Mouse (Mus musculus) heart, embryonic 12.5 days (tissue): ENCODE measurements around the gene Nbea. TPM values are rescaled to one million over a fixed set of nuclear protein-coding genes. Genes with fewer than 3 reads are reported as not detected.

ENCODE experiments used
- ATAC-seq: fragments of 200-750 bp; cut with Nextera tagmentation; 2 replicates; pipeline ENCODE4 v1.8.0; 2017; ENCODE audit warnings: moderate TSS enrichment, moderate library complexity; ENCODE audit not compliant: insufficient number of reproducible peaks, low FRiP score
- H3K27ac ChIP-seq: fragments of 300-500 bp; sonication (generic); 2 replicates; pipeline ENCODE4 v1.5.1; 2016; ENCODE audit warnings: mild to moderate bottlenecking, moderate library complexity; ENCODE audit not compliant: poor library complexity, severe bottlenecking
- H3K27me3 ChIP-seq: fragments of 300-500 bp; sonication (generic); replicated peaks from 2 replicates; pipeline ENCODE4 v1.6.1; 2016; ENCODE audit warnings: mild to moderate bottlenecking, moderate library complexity
- H3K36me3 ChIP-seq: fragments of 300-500 bp; sonication (generic); 2 replicates; pipeline ENCODE4 v1.6.1; 2016; ENCODE audit warnings: mild to moderate bottlenecking, moderate library complexity
- H3K4me1 ChIP-seq: fragments of 300-500 bp; sonication (generic); replicated peaks from 2 replicates; pipeline ENCODE4 v1.6.1; 2016; ENCODE audit warnings: mild to moderate bottlenecking
- H3K4me2 ChIP-seq: fragments of 300-500 bp; sonication (generic); 2 replicates; pipeline ENCODE4 v1.6.1; 2016; ENCODE audit warnings: mild to moderate bottlenecking, moderate library complexity
- H3K4me3 ChIP-seq: fragments of 300-500 bp; sonication (generic); 2 replicates; pipeline ENCODE4 v1.5.1; 2016; ENCODE audit warnings: mild to moderate bottlenecking
- H3K9ac ChIP-seq: fragments of 300-500 bp; sonication (generic); 2 replicates; pipeline ENCODE4 v1.6.1; 2016; ENCODE audit warnings: mild to moderate bottlenecking, moderate library complexity
- H3K9me3 ChIP-seq: fragments of 300-500 bp; sonication (generic); replicated peaks from 2 replicates; pipeline ENCODE4 v1.6.1; 2016; ENCODE audit warnings: mild to moderate bottlenecking, moderate library complexity
- WGBS: fragments of 180-500 bp; shearing (Covaris S2); methylation state at CpG from one replicate; pipeline ENCODE4 v1.1.7; 2016; 5-methylcytosine and 5-hydroxymethylcytosine counted together
- polyA plus RNA-seq: library from polyadenylated mRNA; unstranded; fragments of >200 nt; fragmentation: Nextera tagmentation; extraction: Ambion mirVana; gene quantifications from 2 replicates; pipeline ENCODE4 v1.2.1, GENCODE M21; 2016

The Nbea gene
- polyA plus RNA-seq, 1 experiment from 2014 or later, result 10.8 TPM

DNA sequence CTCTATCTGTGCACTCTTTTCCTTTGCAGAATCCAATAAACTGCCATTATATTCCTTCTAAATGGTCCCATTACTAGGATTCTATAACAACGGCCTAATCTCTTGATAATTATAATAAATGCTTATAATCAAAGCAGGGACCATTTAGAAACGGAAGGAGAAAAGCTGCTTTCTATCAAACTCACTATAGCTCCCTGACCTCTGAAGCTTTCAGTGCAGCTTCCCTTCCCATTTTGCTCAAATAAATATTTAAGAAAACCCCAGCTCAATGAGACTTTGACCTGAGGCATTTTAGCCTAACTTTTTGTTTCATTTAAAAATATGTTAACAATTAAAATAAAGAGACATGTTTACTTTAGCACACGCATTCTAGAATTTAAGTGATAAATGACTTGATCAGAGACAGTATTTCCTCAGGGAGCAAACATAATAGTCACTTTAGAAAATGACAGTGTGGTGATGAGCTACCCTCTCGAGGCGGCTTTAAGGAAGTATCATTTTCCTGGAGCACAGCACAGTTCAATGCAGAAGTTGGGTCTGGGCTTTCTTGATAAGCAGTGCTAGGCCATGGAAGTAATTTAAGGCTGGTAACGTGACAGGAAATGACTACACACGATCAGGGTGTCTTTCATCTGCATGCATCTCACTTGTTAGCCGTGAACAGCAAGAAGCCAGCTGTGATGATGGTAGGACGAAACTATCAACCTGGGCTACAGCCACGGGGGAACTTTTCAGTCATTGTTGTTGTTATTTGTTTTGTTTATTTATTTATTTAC is 354.8 kb downstream of the Nbea start:
- 45% methylated on average over 10 of the region's 10 CpGs for WGBS

GRCm38 (mm10) chr3:55824864-55825263 is 358.6 kb downstream of the Nbea start:
- H3K36me3 ChIP-seq, result no peaks in the 10 kb centered on the region; the same call in none of the 2 replicates
- no peak overlapping the region for H3K27ac ChIP-seq
- H3K4me2 ChIP-seq, result no peak overlapping the region
- H3K9ac ChIP-seq, result no peak overlapping the region
- no peak overlapping the region for H3K4me3 ChIP-seq
- H3K9me3 ChIP-seq, result no peaks in the 10 kb centered on the region
- H3K4me1 ChIP-seq, result no peaks in the 10 kb centered on the region
- no peak for ATAC-seq
- WGBS, result 57% methylated on average over 3 of the region's 3 CpGs
- no peaks in the 10 kb centered on the region for H3K27me3 ChIP-seq

More for the DNA sequence above, 354.8 kb downstream of the Nbea start:
- Histone ChIP-seq H3K9me3 (no peaks in the 10 kb centered on the region), H3K4me3 (no peak overlapping the region), H3K4me2 (no peak overlapping the region), H3K36me3 (no peaks in the 10 kb centered on the region; the same call in 1 of the 2 replicates), H3K27me3 (no peaks in the 10 kb centered on the region), H3K27ac (no peak overlapping the region), H3K4me1 (no peaks in the 10 kb centered on the region), H3K9ac (no peak overlapping the region)
- peak; percentile 53; the same call in 1 of the 2 replicates for ATAC-seq

- no peak overlapping the region for H3K9ac ChIP-seq
- ATAC-seq, result no peak
- no peaks in the 10 kb centered on the region; the same call in 1 of the 2 replicates for H3K36me3 ChIP-seq
- H3K4me3 ChIP-seq, result no peak overlapping the region
- peaks cover 4% of the 10 kb centered on the region for H3K4me1 ChIP-seq
- H3K9me3 ChIP-seq, result no peaks in the 10 kb centered on the region
- no peaks in the 10 kb centered on the region for H3K27me3 ChIP-seq
- no peak overlapping the region for H3K4me2 ChIP-seq
- H3K27ac ChIP-seq, result no peak overlapping the region
Observed at GRCm38 (mm10) chr3:55819598-55819997, 363.9 kb downstream of the Nbea start.

- H3K27me3 ChIP-seq, result no peaks in the 10 kb centered on the region
- H3K4me1 ChIP-seq, result peaks cover 4% of the 10 kb centered on the region
- H3K27ac ChIP-seq, result no peak overlapping the region
- no peak for ATAC-seq
- H3K36me3 ChIP-seq, result no peaks in the 10 kb centered on the region; the same call in 1 of the 2 replicates
- no peak overlapping the region for H3K4me3 ChIP-seq
- no peak overlapping the region for H3K9ac ChIP-seq
- H3K4me2 ChIP-seq, result no peak overlapping the region
- no peaks in the 10 kb centered on the region for H3K9me3 ChIP-seq
- WGBS, result 83% methylated on average over 2 of the region's 2 CpGs
Observed at GRCm38 (mm10) chr3:55818082-55818481, 365.4 kb downstream of the Nbea start.

- WGBS, result 63% methylated on average over 6 of the region's 6 CpGs
- Histone ChIP-seq H3K27ac (no peak overlapping the region), H3K4me2 (no peak overlapping the region), H3K4me1 (peaks cover 4% of the 10 kb centered on the region), H3K27me3 (no peaks in the 10 kb centered on the region), H3K9me3 (no peaks in the 10 kb centered on the region), H3K4me3 (no peak overlapping the region), H3K36me3 (no peaks in the 10 kb centered on the region; the same call in 1 of the 2 replicates), H3K9ac (no peak overlapping the region)
- ATAC-seq, result no peak
Observed at GRCm38 (mm10) chr3:55816638-55817375, 366.7 kb downstream of the Nbea start.

- ATAC-seq, result no peak
- H3K4me3 ChIP-seq, result no peak overlapping the region
- H3K9me3 ChIP-seq, result no peaks in the 10 kb centered on the region
- no peaks in the 10 kb centered on the region; the same call in 1 of the 2 replicates for H3K36me3 ChIP-seq
- no peaks in the 10 kb centered on the region for H3K27me3 ChIP-seq
- H3K9ac ChIP-seq, result no peak overlapping the region
- no peak overlapping the region for H3K27ac ChIP-seq
- H3K4me1 ChIP-seq, result peaks cover 4% of the 10 kb centered on the region
- no peak overlapping the region for H3K4me2 ChIP-seq
- 65% methylated on average over 5 of the region's 5 CpGs for WGBS
Observed at GRCm38 (mm10) chr3:55816096-55816495, 367.4 kb downstream of the Nbea start.

- Histone ChIP-seq H3K4me3 (no peak overlapping the region), H3K9ac (no peak overlapping the region), H3K4me1 (peaks cover 4% of the 10 kb centered on the region), H3K9me3 (no peaks in the 10 kb centered on the region), H3K4me2 (no peak overlapping the region), H3K36me3 (no peaks in the 10 kb centered on the region), H3K27ac (no peak overlapping the region), H3K27me3 (no peaks in the 10 kb centered on the region)
- no peak for ATAC-seq
- 57% methylated on average over 5 of the region's 5 CpGs for WGBS
Observed at GRCm38 (mm10) chr3:55814993-55815625, 368.4 kb downstream of the Nbea start.

- H3K27me3 ChIP-seq, result no peaks in the 10 kb centered on the region; the same call in 1 of the 2 replicates
- H3K4me1 ChIP-seq, result peaks cover 13% of the 10 kb centered on the region
- ATAC-seq, result no peak
- no peak overlapping the region for H3K4me2 ChIP-seq
- no peaks in the 10 kb centered on the region for H3K9me3 ChIP-seq
- no peak overlapping the region for H3K27ac ChIP-seq
- no peaks in the 10 kb centered on the region for H3K36me3 ChIP-seq
- no peak overlapping the region for H3K9ac ChIP-seq
- no peak overlapping the region for H3K4me3 ChIP-seq
- WGBS, result 82% methylated on average over 2 of the region's 2 CpGs
Observed at GRCm38 (mm10) chr3:55794768-55795167, 388.7 kb downstream of the Nbea start.

GRCm38 (mm10) chr3:55793842-55794575 is 389.5 kb downstream of the Nbea start:
- Histone ChIP-seq H3K4me1 (peaks cover 13% of the 10 kb centered on the region), H3K4me3 (no peak overlapping the region), H3K27me3 (no peaks in the 10 kb centered on the region; the same call in 1 of the 2 replicates), H3K36me3 (no peaks in the 10 kb centered on the region), H3K9ac (no peak overlapping the region), H3K9me3 (no peaks in the 10 kb centered on the region), H3K4me2 (no peak overlapping the region), H3K27ac (peak overlapping the region; percentile 85)
- peak; percentile 67 for ATAC-seq
- 29% methylated on average over 7 of the region's 7 CpGs for WGBS

DNA sequence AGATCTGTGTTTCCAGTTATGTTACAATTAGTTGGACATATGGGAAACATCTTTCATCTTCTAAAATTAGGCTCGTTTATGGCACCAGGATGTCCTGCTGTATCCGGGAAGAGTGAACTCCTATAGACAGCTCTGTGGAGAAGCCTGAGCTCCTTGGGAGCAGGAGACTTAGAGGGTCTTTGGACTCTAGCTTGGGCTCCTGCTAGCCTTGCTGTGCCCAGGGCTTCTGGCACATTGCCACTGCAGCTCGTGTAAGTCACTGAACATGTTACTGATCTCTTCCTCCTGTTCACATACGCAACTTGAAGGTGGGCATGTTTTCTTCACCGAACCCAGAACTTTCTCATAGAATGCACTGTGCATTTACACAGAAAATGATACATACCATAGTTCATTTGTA is 391.2 kb downstream of the Nbea start:
- ATAC-seq, result no peak
- Histone ChIP-seq H3K36me3 (no peaks in the 10 kb centered on the region), H3K9ac (no peak overlapping the region), H3K4me2 (no peak overlapping the region), H3K4me1 (peaks cover 15% of the 10 kb centered on the region), H3K9me3 (no peaks in the 10 kb centered on the region), H3K27ac (no peak overlapping the region), H3K4me3 (no peak overlapping the region), H3K27me3 (no peaks in the 10 kb centered on the region; the same call in 1 of the 2 replicates)
- WGBS, result 78% methylated on average over 5 of the region's 5 CpGs
